Mouse (Mus musculus) kidney, embryonic 15.5 days (tissue): ENCODE data around the gene Trim56. TPM values are rescaled to one million over a fixed set of nuclear protein-coding genes. Genes with fewer than 3 reads are reported as not detected.
A peak's percentile ranks its signal among the peaks of the same experiment; 100 is the strongest.

Experiments
- ATAC-seq: fragments of 200-750 bp; cut with Nextera tagmentation; replicated peaks from 2 replicates; pipeline ENCODE4 v1.8.0; 2017; ENCODE audit warnings: moderate TSS enrichment; ENCODE audit not compliant: low FRiP score
- H3K27ac ChIP-seq: fragments of 300-500 bp; sonication (generic); 2 replicates; pipeline ENCODE4 v1.5.1; 2015; ENCODE audit warnings: mild to moderate bottlenecking, inconsistent platforms
- H3K27me3 ChIP-seq: fragments of 300-500 bp; sonication (generic); 2 replicates; pipeline ENCODE4 v1.6.1; 2015; ENCODE audit warnings: inconsistent platforms
- H3K36me3 ChIP-seq: fragments of 300-500 bp; sonication (generic); 2 replicates; pipeline ENCODE4 v1.6.1; 2015; ENCODE audit warnings: inconsistent platforms
- H3K4me1 ChIP-seq: fragments of 300-500 bp; sonication (generic); 2 replicates; pipeline ENCODE4 v1.6.1; 2015; ENCODE audit warnings: inconsistent platforms
- H3K4me2 ChIP-seq: fragments of 300-500 bp; sonication (generic); 2 replicates; pipeline ENCODE4 v1.6.1; 2015; ENCODE audit warnings: moderate library complexity, mild to moderate bottlenecking, inconsistent platforms
- H3K4me3 ChIP-seq: fragments of 300-500 bp; sonication (generic); replicated peaks from 2 replicates; pipeline ENCODE4 v1.5.1; 2015; ENCODE audit warnings: mild to moderate bottlenecking, inconsistent platforms
- H3K9ac ChIP-seq: fragments of 300-500 bp; sonication (generic); 2 replicates; pipeline ENCODE4 v1.6.1; 2015; ENCODE audit warnings: mild to moderate bottlenecking, inconsistent platforms
- H3K9me3 ChIP-seq: fragments of 300-500 bp; sonication (generic); replicated peaks from 2 replicates; pipeline ENCODE4 v1.6.1; 2016; ENCODE audit warnings: inconsistent platforms
- WGBS: fragments of 180-500 bp; shearing (Covaris S2); methylation state at CpG from one replicate; pipeline ENCODE4 v1.1.7; 2015; ENCODE audit warnings: mixed read lengths; 5-methylcytosine and 5-hydroxymethylcytosine counted together
- polyA plus RNA-seq: library from polyadenylated mRNA; unstranded; fragments of >200 nt; fragmentation: Nextera tagmentation; extraction: Ambion mirVana; gene quantifications from 2 replicates; pipeline ENCODE4 v1.2.1, GENCODE M21; 2015

The Trim56 gene
- polyA plus RNA-seq, 1 experiment from 2014 or later, result 9.0 TPM

DNA sequence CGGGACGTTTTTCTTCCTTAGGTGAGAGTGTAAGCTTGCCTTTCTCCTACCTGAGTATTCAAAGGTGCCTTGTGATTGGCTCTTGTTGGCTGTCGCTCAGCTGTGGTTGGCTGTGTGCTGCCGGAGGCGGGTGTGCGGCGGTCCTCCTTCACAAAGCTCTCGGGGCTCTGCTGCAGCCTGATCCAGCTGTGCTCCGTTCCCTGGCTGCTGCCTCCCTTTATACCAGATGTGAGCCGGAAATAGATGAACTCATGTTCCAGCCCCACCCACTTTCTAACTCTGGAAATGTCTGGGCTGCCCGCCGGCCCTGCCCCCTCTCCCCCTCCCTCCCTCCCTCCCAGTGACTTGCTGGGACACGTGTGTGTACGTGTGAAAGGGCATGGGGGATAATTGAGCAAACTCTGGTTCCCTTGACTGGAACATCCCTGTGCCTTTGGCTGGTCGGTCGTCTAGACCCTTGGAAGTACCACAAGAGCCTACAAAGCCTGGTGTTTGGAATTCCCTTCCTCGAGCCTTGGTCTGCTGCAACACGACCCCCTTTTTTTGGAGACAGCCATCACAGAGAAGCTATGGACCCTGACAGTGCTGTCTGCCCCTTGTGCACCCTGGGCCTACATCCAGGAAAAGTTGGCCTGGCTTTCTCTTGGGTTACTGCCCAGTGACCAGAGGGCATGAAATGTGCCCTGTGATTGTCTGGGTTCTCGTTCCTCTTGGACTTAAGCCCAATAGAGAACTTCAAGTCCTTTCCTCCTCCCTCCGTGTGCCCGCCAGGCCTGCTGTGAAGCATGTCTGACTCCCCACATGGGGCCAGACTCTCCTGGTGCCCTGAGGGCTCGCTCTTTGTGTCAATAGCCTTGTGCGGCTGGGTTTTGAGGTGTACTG is 43.7 kb downstream of the Trim56 start, which contains the start of gene Serpine1:
Serpine1 (minus strand) TSS at position 190 of the 882 bp plus-strand sequence.
- Histone ChIP-seq H3K36me3 (no peaks in the 10 kb centered on the region), H3K4me3 (peak within 1 kb of the TSS; percentile 31), H3K4me1 (peaks cover 32% of the 10 kb centered on the region), H3K9ac (peak within 1 kb of the TSS; percentile 33; the same call in 1 of the 2 replicates), H3K27me3 (0 out of 2 replicates have a peak, but pooled peaks cover 3% of the 10 kb centered on the region), H3K27ac (peak within 1 kb of the TSS; percentile 69), H3K4me2 (peak within 1 kb of the TSS; percentile 56), H3K9me3 (no peaks in the 10 kb centered on the region)
- 17% methylated on average over 23 of the region's 23 CpGs for WGBS
- ATAC-seq, result peak; percentile 89

DNA sequence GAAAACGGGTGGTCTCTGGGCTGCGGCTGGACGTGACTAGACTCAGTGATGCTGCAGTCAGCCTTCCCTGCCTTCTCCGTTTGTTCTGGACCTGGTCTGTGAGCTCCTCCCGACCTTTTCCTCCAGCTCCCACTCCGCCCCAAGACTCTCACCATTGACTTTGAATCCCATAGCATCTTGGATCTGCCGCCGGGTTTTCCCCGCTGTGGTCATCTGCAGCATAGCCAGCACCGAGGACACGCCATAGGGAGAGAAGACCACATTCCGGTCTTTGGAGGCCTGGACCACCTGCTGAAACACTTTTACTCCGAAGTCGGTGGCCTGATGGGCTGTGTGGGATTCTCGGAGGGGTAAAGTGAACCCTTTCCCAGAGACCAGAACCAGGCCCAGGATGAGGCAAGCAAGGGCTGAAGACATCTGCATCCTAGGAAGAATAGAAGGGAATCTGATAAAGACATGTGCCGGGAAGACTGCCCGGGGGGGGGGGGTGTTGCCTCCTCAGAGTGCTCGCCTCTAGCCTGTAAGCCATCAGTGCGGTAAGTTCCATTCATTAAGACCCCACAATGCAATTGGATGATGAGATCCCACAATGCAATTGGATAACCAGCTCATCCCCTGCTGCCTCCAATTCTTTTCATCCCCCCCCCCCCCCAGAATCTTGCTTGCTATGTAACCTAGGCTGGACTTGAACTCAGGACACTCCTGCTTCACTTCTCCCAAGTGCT is 45.0 kb downstream of the Trim56 start:
- Histone ChIP-seq H3K4me3 (no peak overlapping the region), H3K4me2 (0 out of 2 replicates have a peak overlapping the region, but pooled peaks have one; percentile 56), H3K9ac (no peak overlapping the region), H3K4me1 (peaks cover 21% of the 10 kb centered on the region), H3K36me3 (no peaks in the 10 kb centered on the region), H3K27ac (no peak overlapping the region), H3K27me3 (0 out of 2 replicates have a peak, but pooled peaks cover 3% of the 10 kb centered on the region), H3K9me3 (no peaks in the 10 kb centered on the region)
- no peak for ATAC-seq
- 89% methylated on average over 19 of the region's 19 CpGs for WGBS

DNA sequence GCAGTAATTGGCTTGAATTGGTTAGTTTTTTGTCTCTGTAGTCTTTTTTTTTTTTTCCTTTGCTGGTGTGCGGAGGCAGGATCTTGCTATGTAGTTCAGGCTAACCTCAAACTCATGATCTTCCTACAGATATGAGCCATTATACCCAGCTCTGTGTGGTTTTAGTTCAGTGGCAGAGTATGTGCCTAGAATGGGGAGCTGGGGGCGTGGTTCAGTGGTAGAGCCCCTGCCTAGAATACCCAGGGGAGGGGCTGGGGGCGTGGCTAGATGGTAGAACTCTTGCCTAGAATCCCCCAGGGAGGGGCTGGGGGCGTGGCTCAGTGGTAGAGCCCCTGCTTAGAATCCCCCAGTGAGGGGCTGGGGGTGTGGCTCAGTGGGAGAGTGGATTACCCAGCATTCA is 47.3 kb downstream of the Trim56 start:
- Histone ChIP-seq H3K4me1 (peaks cover 14% of the 10 kb centered on the region), H3K27ac (no peak overlapping the region), H3K9ac (no peak overlapping the region), H3K4me3 (no peak overlapping the region), H3K4me2 (no peak overlapping the region), H3K36me3 (no peaks in the 10 kb centered on the region), H3K9me3 (no peaks in the 10 kb centered on the region), H3K27me3 (0 out of 2 replicates have a peak, but pooled peaks cover 3% of the 10 kb centered on the region)
- no peak for ATAC-seq
- 74% methylated on average over 4 of the region's 4 CpGs for WGBS

DNA sequence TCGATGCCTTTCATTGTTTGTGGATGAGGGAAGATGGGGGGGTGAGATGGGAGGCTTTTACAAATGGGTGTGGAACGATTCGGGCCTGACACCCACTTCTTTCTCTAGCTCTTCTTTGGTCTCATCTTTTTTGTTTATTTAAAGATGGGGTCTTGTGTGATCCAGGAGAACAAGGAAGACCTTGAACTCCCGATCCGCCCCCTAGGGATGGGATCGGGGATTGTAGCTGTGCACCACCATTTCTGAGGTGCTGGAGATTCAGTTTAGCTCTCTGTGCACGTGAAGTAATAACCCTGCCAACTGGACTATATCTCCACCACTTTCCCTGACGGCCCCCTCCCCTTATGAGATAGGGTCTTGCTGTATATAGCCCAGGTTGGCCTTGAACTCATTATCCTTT is 50.1 kb downstream of the Trim56 start:
- Histone ChIP-seq H3K4me3 (no peak overlapping the region), H3K4me2 (no peak overlapping the region), H3K9me3 (no peaks in the 10 kb centered on the region), H3K27me3 (0 out of 2 replicates have a peak, but pooled peaks cover 3% of the 10 kb centered on the region), H3K4me1 (no peaks in the 10 kb centered on the region), H3K36me3 (no peaks in the 10 kb centered on the region), H3K9ac (no peak overlapping the region), H3K27ac (no peak overlapping the region)
- ATAC-seq, result no peak
- WGBS, result 68% methylated on average over 8 of the region's 8 CpGs

DNA sequence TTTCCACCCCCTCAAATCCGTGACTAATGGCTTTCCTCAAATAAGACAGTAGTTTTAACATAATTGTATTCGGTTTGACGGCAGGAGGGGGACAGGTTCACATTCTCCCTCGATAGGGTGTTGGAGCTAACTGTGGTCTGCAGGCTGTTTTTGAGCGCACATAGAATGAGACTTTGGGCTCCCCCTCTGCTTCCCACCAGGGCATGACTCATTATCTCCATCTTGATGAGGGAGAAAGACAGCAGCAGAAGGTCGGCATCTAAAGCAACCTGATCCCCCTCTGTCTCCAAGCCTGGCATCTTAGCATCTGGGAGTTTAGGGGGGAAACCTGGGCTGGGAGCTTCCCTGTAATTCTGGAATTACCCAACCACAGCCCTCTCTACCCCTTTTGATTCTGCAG is 50.6 kb downstream of the Trim56 start:
- no peaks in the 10 kb centered on the region for H3K9me3 ChIP-seq
- no peaks in the 10 kb centered on the region for H3K4me1 ChIP-seq
- H3K9ac ChIP-seq, result no peak overlapping the region
- H3K27ac ChIP-seq, result no peak overlapping the region
- 0 out of 2 replicates have a peak, but pooled peaks cover 3% of the 10 kb centered on the region for H3K27me3 ChIP-seq
- H3K36me3 ChIP-seq, result no peaks in the 10 kb centered on the region
- H3K4me2 ChIP-seq, result no peak overlapping the region
- H3K4me3 ChIP-seq, result no peak overlapping the region
- no peak for ATAC-seq
- 66% methylated on average over 6 of the region's 6 CpGs for WGBS

DNA sequence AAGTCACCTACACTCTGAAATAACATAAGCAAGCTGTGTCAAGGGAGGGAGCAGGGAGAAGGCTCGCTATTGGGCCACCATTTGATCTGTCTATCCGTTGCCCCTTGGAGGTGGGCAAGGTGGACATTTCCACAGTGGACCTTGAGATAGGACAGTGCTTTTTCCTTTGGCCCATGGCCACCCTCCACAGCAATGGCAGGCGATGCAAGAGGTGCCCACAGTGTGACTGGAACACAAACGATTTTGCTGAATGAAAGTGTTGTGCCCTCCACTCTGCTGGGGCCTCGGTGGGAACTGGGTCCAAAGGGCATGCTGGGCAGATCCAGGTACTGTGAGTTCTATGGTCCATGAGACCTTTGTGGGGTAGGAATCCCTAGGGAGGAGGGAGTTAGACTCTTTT is 53.4 kb downstream of the Trim56 start:
- Histone ChIP-seq H3K4me3 (no peak overlapping the region), H3K4me2 (no peak overlapping the region), H3K27me3 (no peaks in the 10 kb centered on the region), H3K4me1 (no peaks in the 10 kb centered on the region), H3K27ac (no peak overlapping the region), H3K9me3 (no peaks in the 10 kb centered on the region), H3K9ac (no peak overlapping the region), H3K36me3 (no peaks in the 10 kb centered on the region)
- 85% methylated on average over 5 of the region's 5 CpGs for WGBS
- ATAC-seq, result no peak

DNA sequence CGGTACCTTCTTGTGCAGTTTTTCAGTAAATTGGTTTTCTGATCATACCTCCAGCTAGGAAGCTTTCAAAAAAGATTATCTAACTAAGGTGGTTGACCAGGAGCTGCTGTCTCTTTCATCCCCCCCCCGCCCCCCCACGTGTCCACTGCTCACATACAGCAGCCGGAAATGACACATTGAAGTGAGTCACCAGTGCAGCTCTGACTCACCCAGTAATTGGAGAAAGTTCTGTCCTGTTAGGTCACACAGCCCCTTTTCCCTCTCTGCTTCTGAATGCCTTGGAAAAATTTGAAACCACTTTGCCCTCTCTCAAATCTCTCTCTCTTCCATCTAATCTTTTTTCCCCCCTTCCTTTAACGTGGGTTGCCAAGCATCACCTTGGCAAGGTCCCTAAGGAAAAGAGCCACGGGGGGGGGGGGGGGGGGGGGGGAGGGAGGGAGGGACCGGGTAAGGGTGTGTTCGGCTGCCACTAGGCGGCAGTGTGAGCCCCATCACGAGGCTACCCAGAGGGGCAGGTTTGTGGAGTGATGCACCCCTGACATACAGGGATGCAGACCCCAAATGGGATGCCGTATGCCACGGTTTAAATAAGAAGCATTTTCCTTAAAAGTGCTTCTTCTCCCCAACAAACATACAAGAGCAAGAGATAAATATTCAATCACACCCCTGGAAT is 54.1 kb downstream of the Trim56 start:
- Histone ChIP-seq H3K27ac (no peak overlapping the region), H3K27me3 (no peaks in the 10 kb centered on the region), H3K4me3 (no peak overlapping the region), H3K4me2 (no peak overlapping the region), H3K4me1 (no peaks in the 10 kb centered on the region), H3K9me3 (no peaks in the 10 kb centered on the region), H3K9ac (no peak overlapping the region), H3K36me3 (no peaks in the 10 kb centered on the region)
- no peak for ATAC-seq
- 26% methylated on average over 11 of the region's 12 CpGs for WGBS

Other genes starting within 250 kb of the Trim56 start
- gene Col26a1, start 233.0 kb downstream of the Trim56 start, polyA plus RNA-seq, result 51.1 and 62.5 TPM in 2 replicates
- 74.0 and 78.8 TPM in 2 replicates for gene Ift22, start 208.1 kb downstream of the Trim56 start, polyA plus RNA-seq
- 284 and 294 TPM in 2 replicates for gene Fis1, start 162.9 kb downstream of the Trim56 start, polyA plus RNA-seq
- 3.0 and 4.1 TPM in 2 replicates for gene Cldn15, start 149.6 kb downstream of the Trim56 start, polyA plus RNA-seq
- gene Plod3, start 129.2 kb downstream of the Trim56 start, polyA plus RNA-seq, result 42.9 and 52.5 TPM in 2 replicates
- gene Znhit1, start 128.2 kb downstream of the Trim56 start, polyA plus RNA-seq, result 86.4 and 102 TPM in 2 replicates
- 0.10 and 0.55 TPM in 2 replicates for gene Vgf, start 89.8 kb downstream of the Trim56 start, polyA plus RNA-seq
- 181 and 194 TPM in 2 replicates for gene Ap1s1, start 70.1 kb downstream of the Trim56 start, polyA plus RNA-seq
- 0.45 and 0.48 TPM in 2 replicates for gene Serpine1, start 43.9 kb downstream of the Trim56 start, polyA plus RNA-seq
- 0.09 TPM in 1 of 2 replicates, not detected in the other for gene Muc3, start 33.1 kb upstream of the Trim56 start, polyA plus RNA-seq
- gene Muc3a, start 96.2 kb upstream of the Trim56 start, polyA plus RNA-seq, result 0.33 and 0.34 TPM in 2 replicates
- 2.7 and 3.6 TPM in 2 replicates for gene Ache, start 171.3 kb upstream of the Trim56 start, polyA plus RNA-seq
- 5.9 and 7.3 TPM in 2 replicates for gene Ufsp1, start 178.4 kb upstream of the Trim56 start, polyA plus RNA-seq
- gene Srrt, start 191.5 kb upstream of the Trim56 start, polyA plus RNA-seq, result 141 and 158 TPM in 2 replicates
- gene Trip6, start 198.2 kb upstream of the Trim56 start, polyA plus RNA-seq, result 77.9 and 87.5 TPM in 2 replicates
- 14.2 and 16.0 TPM in 2 replicates for gene Slc12a9, start 217.4 kb upstream of the Trim56 start, polyA plus RNA-seq
- gene Ephb4, start 233.9 kb upstream of the Trim56 start, polyA plus RNA-seq, result 49.1 and 54.9 TPM in 2 replicates